Mouse (Mus musculus): ENCODE results near the gene Gm9736.
"Not testable (repeated sequence)": the region's sequence is repeated elsewhere in the genome, so short reads cannot be mapped to it uniquely, and the experiment has no call there.

Gm9736 gene

GRCm38 (mm10) chr10:77751254-77751653 lies at the start of gene Gm9736:
Gene Gm9736 (minus strand): TSS chr10:77751354.
- DNase-seq (ENCODE audit: low spot score), result not testable (repeated sequence)

GRCm38 (mm10) chr10:77798921-77799508 lies 47.9 kb upstream of the Gm9736 start, which contains the start of gene Gm19668:
Gene Gm19668 (minus strand): TSS chr10:77799133.
- no peak for DNase-seq (ENCODE audit: low spot score)

GRCm38 (mm10) chr10:77798164-77798920 lies 47.2 kb upstream of the Gm9736 start:
- not testable (repeated sequence) for DNase-seq (ENCODE audit: low spot score)

- DNase-seq (ENCODE audit: low spot score), result no peak
Observed at GRCm38 (mm10) chr10:77797677-77798076, 46.5 kb upstream of the Gm9736 start.

- no peak for DNase-seq (ENCODE audit: low spot score)
Observed at GRCm38 (mm10) chr10:77794976-77795375, 43.8 kb upstream of the Gm9736 start, which contains the start of gene Gm9639. Gene Gm9639 (minus strand): TSS chr10:77795076.

GRCm38 (mm10) chr10:77788621-77789020 lies 37.5 kb upstream of the Gm9736 start:
- no peak for DNase-seq (ENCODE audit: low spot score)

- DNase-seq (ENCODE audit: low spot score), result not testable (repeated sequence)
Observed at GRCm38 (mm10) chr10:77787876-77788275, 36.7 kb upstream of the Gm9736 start, which contains the start of gene Gm7137. Gene Gm7137 (minus strand): TSS chr10:77788200.

- DNase-seq (ENCODE audit: low spot score), result not testable (repeated sequence)
Observed at GRCm38 (mm10) chr10:77783396-77783795, 32.2 kb upstream of the Gm9736 start.

GRCm38 (mm10) chr10:77782442-77782841 lies 31.3 kb upstream of the Gm9736 start, which contains the start of gene Gm3250:
Gene Gm3250 (minus strand): TSS chr10:77782542.
- DNase-seq (ENCODE audit: low spot score), result not testable (repeated sequence)

GRCm38 (mm10) chr10:77776844-77777243 lies 25.7 kb upstream of the Gm9736 start, which contains the start of gene Gm7138:
Gene Gm7138 (minus strand): TSS chr10:77776944.
- not testable (repeated sequence) for DNase-seq (ENCODE audit: low spot score)

- not testable (repeated sequence) for DNase-seq (ENCODE audit: low spot score)
Observed at GRCm38 (mm10) chr10:77772142-77772541, 21.0 kb upstream of the Gm9736 start.

GRCm38 (mm10) chr10:77771225-77771624 lies 20.1 kb upstream of the Gm9736 start, which contains the start of gene Gm3238:
Gene Gm3238 (minus strand): TSS chr10:77771325.
- DNase-seq (ENCODE audit: low spot score), result not testable (repeated sequence)

- no peak for DNase-seq (ENCODE audit: low spot score)
Observed at GRCm38 (mm10) chr10:77769727-77770126, 18.6 kb upstream of the Gm9736 start.

GRCm38 (mm10) chr10:77759582-77759981 lies 8.4 kb upstream of the Gm9736 start, which contains the start of gene Gm3233:
Gene Gm3233 (minus strand): TSS chr10:77759682.
- DNase-seq (ENCODE audit: low spot score), result not testable (repeated sequence)

GRCm38 (mm10) chr10:77753448-77753847 lies 2.3 kb upstream of the Gm9736 start:
- DNase-seq (ENCODE audit: low spot score), result no peak

GRCm38 (mm10) chr10:77752312-77752711 lies 1.2 kb upstream of the Gm9736 start:
- DNase-seq (ENCODE audit: low spot score), result not testable (repeated sequence)

- DNase-seq (ENCODE audit: low spot score), result not testable (repeated sequence)
Observed at GRCm38 (mm10) chr10:77750686-77751085, 468 bp downstream of the Gm9736 start.

GRCm38 (mm10) chr10:77741924-77742688 lies 9.0 kb downstream of the Gm9736 start, which contains the start of gene Gm18596:
Gene Gm18596 (minus strand): TSS chr10:77742638.
- not testable (repeated sequence) for DNase-seq (ENCODE audit: low spot score)

GRCm38 (mm10) chr10:77738929-77739328 lies 12.2 kb downstream of the Gm9736 start:
- DNase-seq (ENCODE audit: low spot score), result no peak

- DNase-seq (ENCODE audit: low spot score), result no peak
Observed at GRCm38 (mm10) chr10:77735928-77736327, 15.2 kb downstream of the Gm9736 start.

GRCm38 (mm10) chr10:77729241-77729640 lies 21.9 kb downstream of the Gm9736 start:
- no peak for DNase-seq (ENCODE audit: low spot score)

- no peak for DNase-seq (ENCODE audit: low spot score)
Observed at GRCm38 (mm10) chr10:77728280-77728679, 22.9 kb downstream of the Gm9736 start.
